11 mouse cellular contexts compared by ENCODE assay signal in the genomic region with DNA sequence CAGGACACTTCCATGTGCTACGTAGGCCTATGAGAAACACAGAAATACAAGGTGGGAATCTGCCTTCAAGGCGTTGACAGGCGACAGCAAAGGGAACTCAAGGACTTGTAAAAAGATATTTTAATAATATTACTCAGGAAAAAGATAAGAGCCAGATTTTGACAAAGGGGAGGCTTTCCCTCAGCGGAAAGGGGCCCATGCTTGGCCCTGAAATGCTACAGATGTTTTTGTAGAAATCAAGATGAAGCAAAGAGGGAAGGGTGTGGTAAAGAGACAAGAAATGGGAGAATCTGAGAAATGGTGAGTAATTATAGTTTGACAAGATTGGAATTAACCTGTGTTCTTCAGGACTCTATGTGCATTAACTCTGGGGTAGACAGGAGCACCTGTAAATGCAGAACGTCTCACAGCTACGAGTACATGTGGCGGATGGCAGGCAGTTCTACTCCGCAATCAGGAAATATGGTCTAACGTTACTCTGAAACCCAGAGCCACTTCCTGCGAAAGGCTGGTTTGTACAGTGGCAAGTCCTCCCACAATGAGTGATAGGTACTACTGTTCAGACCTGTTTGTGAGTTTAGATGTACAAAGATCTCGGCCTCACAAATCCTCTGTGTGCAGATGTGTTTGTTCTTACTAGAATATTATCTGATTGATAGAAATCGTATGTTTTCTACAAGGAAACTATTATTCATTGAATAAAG. TPM values are rescaled to one million over a fixed set of nuclear protein-coding genes. Genes with fewer than 3 reads are reported as not detected.
DNase-seq lines count a peak whose midpoint lies in the region; ATAC-seq and TF ChIP-seq lines count a peak whose summit lies in the region.
"Had no signal": no experiment of that assay in that cellular context is flagged by ENCODE, and none has a peak within 500 bp of the region (broad histone marks: within the 10 kb centered on the region; RNA-seq: fewer than 3 reads in every experiment).

No protein-coding gene starts in this region.

- 81% methylated on average over 12 of the region's 12 CpGs for WGBS in heart, embryonic 12.5 days
- 93% methylated on average over 12 of the region's 12 CpGs for WGBS in midbrain, postnatal 0 days

- no peak overlapping the region for H3K27ac ChIP-seq in heart, embryonic 12.5 days (ENCODE audit: poor library complexity, severe bottlenecking)
- H3K27ac ChIP-seq in midbrain, postnatal 0 days (ENCODE audit: low read depth, low read length), result no peak overlapping the region
- H3K27ac ChIP-seq: hindbrain, embryonic 14.5 days had no signal

- no peaks in the 10 kb centered on the region for H3K4me1 ChIP-seq in heart, embryonic 12.5 days (replicated peaks)
- H3K4me1 ChIP-seq in midbrain, postnatal 0 days (ENCODE audit: insufficient read depth, low read length), result no peaks in the 10 kb centered on the region

- peak; percentile 42 to 51 for DNase-seq in B cell, adult 2 months
- peak; percentile 82 for DNase-seq in CD4-positive, CD25-positive, alpha-beta regulatory T cell, adult 2 months (ENCODE audit: low read depth, low spot score)
- peak; percentile 52 to 78 for DNase-seq in thymus, adult 18-20 months
- DNase-seq in gastrocnemius, postnatal 4 days (ENCODE audit: low spot score in 2 of 2), result no peak
- no peak for DNase-seq in midbrain, postnatal 0 days (ENCODE audit: low spot score)
- DNase-seq: cerebellum, adult 2 months; kidney, adult 2 months had no signal

- peaks cover 57% of the 10 kb centered on the region for H3K36me3 ChIP-seq in heart, embryonic 12.5 days
- H3K36me3 ChIP-seq in midbrain, postnatal 0 days (ENCODE audit: insufficient read depth, low read length), result peaks cover 36% of the 10 kb centered on the region

- no peak overlapping the region for H3K4me3 ChIP-seq in heart, embryonic 12.5 days
- no peak overlapping the region for H3K4me3 ChIP-seq in midbrain, postnatal 0 days (ENCODE audit: low read depth, low read length)

- peaks cover 2% of the 10 kb centered on the region; the same call in 1 of the 2 replicates for H3K9me3 ChIP-seq in heart, embryonic 12.5 days (replicated peaks)
- H3K9me3 ChIP-seq in midbrain, postnatal 0 days (ENCODE audit: low read length), result no peaks in the 10 kb centered on the region
- H3K9me3 ChIP-seq: G1E had no signal

- H3K4me2 ChIP-seq in heart, embryonic 12.5 days, result no peak overlapping the region
- no peak overlapping the region for H3K4me2 ChIP-seq in midbrain, postnatal 0 days (ENCODE audit: low read depth, low read length, poor library complexity, severe bottlenecking)
- H3K4me2 ChIP-seq: hindbrain, embryonic 14.5 days had no signal

- TF ChIP-seq CTCF in midbrain, postnatal 0 days (IDR thresholded peaks at IDR 0.05), result no peak

- ATAC-seq in inflammation-experienced regulatory T-cells, adult 6 months, result peak; percentile 91
- ATAC-seq in heart, embryonic 12.5 days (ENCODE audit: insufficient number of reproducible peaks, low FRiP score), result no peak
- ATAC-seq in midbrain, postnatal 0 days (ENCODE audit: low FRiP score), result no peak

- H3K27me3 ChIP-seq in heart, embryonic 12.5 days (replicated peaks), result no peaks in the 10 kb centered on the region
- no peaks in the 10 kb centered on the region for H3K27me3 ChIP-seq in midbrain, postnatal 0 days (ENCODE audit: insufficient read depth, low read length)

- no peak overlapping the region for H3K9ac ChIP-seq in heart, embryonic 12.5 days
- H3K9ac ChIP-seq in midbrain, postnatal 0 days (replicated peaks; ENCODE audit: low read length, poor library complexity, severe bottlenecking), result no peak overlapping the region
- H3K9ac ChIP-seq: hindbrain, embryonic 14.5 days had no signal

RNA-seq across cellular contexts. Expression of a gene that starts 7.9 kb away (rescaled TPM):
- 10 to 100 TPM; 32.4 to 45.8 (median 43.7) TPM for polyA plus RNA-seq in inflammation-experienced regulatory T-cells, adult 6 months (2017; shearing (Covaris generic))
- 1 to 10 TPM; 8.0 TPM for total RNA-seq in gastrocnemius, postnatal 4 days (2021)
- polyA plus RNA-seq in heart, embryonic 12.5 days (2016; fragmentation: Nextera tagmentation; extraction: Ambion mirVana), result 20.9 and 22.7 TPM in 2 replicates
- 29.9 and 34.7 TPM in 2 replicates for total RNA-seq in midbrain, postnatal 0 days (2014; rRNA removed)
- 54.3 and 57.3 TPM in 2 replicates for polyA plus RNA-seq in midbrain, postnatal 0 days (2015; fragmentation: Nextera tagmentation; extraction: Ambion mirVana)

RNA-seq across cellular contexts. Expression of a gene that starts 8.0 kb away (rescaled TPM):
- 100 to 1,000 TPM; 117 to 133 (median 130) TPM for polyA plus RNA-seq in inflammation-experienced regulatory T-cells, adult 6 months (2017; shearing (Covaris generic))
- total RNA-seq in gastrocnemius, postnatal 4 days (2021), result 10 to 100 TPM; 21.5 to 22.9 TPM
- 76.0 and 76.1 TPM in 2 replicates for polyA plus RNA-seq in heart, embryonic 12.5 days (2016; fragmentation: Nextera tagmentation; extraction: Ambion mirVana)
- 38.8 and 53.2 TPM in 2 replicates for total RNA-seq in midbrain, postnatal 0 days (2014; rRNA removed)
- 90.4 and 91.3 TPM in 2 replicates for polyA plus RNA-seq in midbrain, postnatal 0 days (2015; fragmentation: Nextera tagmentation; extraction: Ambion mirVana)

RNA-seq across cellular contexts. Expression of a gene that starts 28.4 kb away (rescaled TPM):
- 10 to 100 TPM; 60.2 to 67.4 (median 63.4) TPM for polyA plus RNA-seq in inflammation-experienced regulatory T-cells, adult 6 months (2017; shearing (Covaris generic))
- total RNA-seq in gastrocnemius, postnatal 4 days (2021), result 10 to 100 TPM; 36.2 to 38.1 TPM
- polyA plus RNA-seq in heart, embryonic 12.5 days (2016; fragmentation: Nextera tagmentation; extraction: Ambion mirVana), result 34.8 and 36.2 TPM in 2 replicates
- 35.3 and 37.1 TPM in 2 replicates for total RNA-seq in midbrain, postnatal 0 days (2014; rRNA removed)
- 23.0 and 26.0 TPM in 2 replicates for polyA plus RNA-seq in midbrain, postnatal 0 days (2015; fragmentation: Nextera tagmentation; extraction: Ambion mirVana)

RNA-seq across cellular contexts. Expression of a gene that starts 57.9 kb away (rescaled TPM):
- 10 to 100 TPM; 42.7 to 71.0 (median 53.2) TPM for polyA plus RNA-seq in inflammation-experienced regulatory T-cells, adult 6 months (2017; shearing (Covaris generic))
- total RNA-seq in gastrocnemius, postnatal 4 days (2021), result 10 to 100 TPM; 13.3 to 15.2 TPM
- polyA plus RNA-seq in heart, embryonic 12.5 days (2016; fragmentation: Nextera tagmentation; extraction: Ambion mirVana), result 5.2 and 6.1 TPM in 2 replicates
- 9.9 and 11.3 TPM in 2 replicates for total RNA-seq in midbrain, postnatal 0 days (2014; rRNA removed)
- polyA plus RNA-seq in midbrain, postnatal 0 days (2015; fragmentation: Nextera tagmentation; extraction: Ambion mirVana), result 4.9 and 5.8 TPM in 2 replicates

Comparison
In these comparisons a context has a peak if more than half of its experiments do, and no peak if none do; other contexts are left out.
1. DNase-seq: peak in B cell, adult 2 months (2 of 2), CD4-positive, CD25-positive, alpha-beta regulatory T cell, adult 2 months (single experiment) and thymus, adult 18-20 months (2 of 2); none in gastrocnemius, postnatal 4 days (0 of 2) and midbrain, postnatal 0 days (single experiment).